Mouse (Mus musculus) v-Abl transformed pro-B cells (cell line): ENCODE measurements around the gene Trio.

Experiments used
- in situ Hi-C, 2 experiments: fragments of 400-800 bp; cut with MboI; formaldehyde crosslinking; loops; one replicate each; pipeline ENCODE4 v1.15.1; 2025; ENCODE audit not compliant: unreplicated experiment in 2 of 2

Trio gene

GRCm38 (mm10) chr15:27892029-27892428, 133.6 kb downstream of the Trio start:
- in situ Hi-C loops = no loop called here

GRCm38 (mm10) chr15:27890666-27891065, 135.0 kb downstream of the Trio start:
- in situ Hi-C loops = no loop called here

DNA sequence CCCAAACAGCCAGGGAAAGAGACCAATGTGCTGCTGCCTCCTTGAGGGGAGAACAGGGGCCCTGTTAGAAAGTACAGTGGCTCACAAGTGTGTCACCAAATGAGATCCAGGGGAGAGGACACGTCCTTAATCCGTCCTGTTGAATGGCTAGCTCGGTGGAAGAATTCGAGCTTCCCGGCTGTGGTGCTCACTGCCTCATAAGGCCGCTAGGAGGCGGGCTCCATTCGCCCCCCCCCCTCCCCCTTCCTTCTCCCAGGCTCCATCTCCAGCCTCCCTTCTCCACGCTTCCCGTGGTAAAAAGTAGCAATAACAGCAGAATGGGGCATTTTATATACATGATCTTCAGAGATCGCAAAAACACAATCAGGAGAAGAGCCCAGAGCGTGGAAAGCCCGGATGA, 137.5 kb downstream of the Trio start:
- in situ Hi-C loops = no loop called here

DNA sequence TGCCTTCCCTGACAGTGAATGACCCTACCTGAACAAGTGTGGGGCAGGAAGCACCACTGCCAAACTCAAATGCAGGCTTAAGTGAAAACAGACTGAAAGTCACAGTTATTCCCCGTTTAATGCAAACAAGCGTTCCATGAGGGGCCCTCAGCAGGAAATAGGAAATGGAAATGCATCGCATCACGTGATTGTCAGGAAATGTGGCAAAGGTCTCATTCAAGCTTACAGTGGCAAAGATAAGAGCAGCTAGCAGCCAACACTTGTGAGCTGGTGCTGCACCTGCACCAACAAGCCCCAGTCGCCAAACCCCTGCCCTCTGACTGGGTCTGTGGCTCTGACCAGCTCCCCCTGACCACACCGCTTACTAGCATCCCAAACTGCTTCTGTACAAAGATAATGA, 138.7 kb downstream of the Trio start:
- in situ Hi-C loops = no loop called here

GRCm38 (mm10) chr15:27884347-27885250, 141.0 kb downstream of the Trio start:
- in situ Hi-C loops = no loop called here

- in situ Hi-C loops = no loop called here
Measured at GRCm38 (mm10) chr15:27883881-27884280, 141.8 kb downstream of the Trio start.

DNA sequence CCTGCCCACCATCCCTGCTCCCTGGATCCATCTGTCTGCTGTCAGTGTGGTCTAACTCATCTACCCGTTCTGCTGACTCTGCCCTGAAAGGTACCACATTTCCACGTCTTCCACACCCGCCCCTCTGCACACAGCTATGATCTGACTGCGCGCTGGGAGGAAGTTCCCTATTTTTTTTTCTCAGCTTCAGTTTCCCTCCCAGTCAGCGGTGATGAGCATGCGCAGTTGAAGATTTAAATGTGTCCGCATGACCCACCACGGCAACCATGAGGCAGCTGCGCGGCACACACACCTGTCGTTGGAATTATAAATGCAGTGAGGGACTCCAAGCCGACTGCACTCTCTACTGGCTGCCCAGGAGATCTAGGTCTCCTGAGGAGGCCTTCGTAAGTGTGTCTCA, 142.8 kb downstream of the Trio start:
- in situ Hi-C loops = no loop called here

GRCm38 (mm10) chr15:27877831-27878230, 147.8 kb downstream of the Trio start:
- in situ Hi-C loops = no loop called here

DNA sequence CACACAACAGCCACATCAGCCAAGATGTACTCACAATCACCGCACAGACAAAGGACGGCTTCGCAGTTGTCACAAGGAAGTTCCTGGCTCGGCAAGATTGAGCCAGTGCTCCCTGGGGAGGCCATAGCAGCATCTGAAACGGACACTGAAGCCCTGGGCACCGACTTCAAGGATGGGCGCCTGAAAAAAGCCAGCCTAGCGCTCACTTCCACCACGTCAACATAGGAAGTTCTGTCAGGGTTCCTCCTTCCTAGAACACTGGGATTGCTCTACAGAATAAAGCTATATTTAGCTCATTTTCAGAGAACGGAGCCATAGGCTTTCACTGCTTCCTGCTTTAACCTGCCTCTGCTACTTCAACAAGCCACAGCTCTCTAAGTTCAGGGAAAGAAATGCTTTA, 149.3 kb downstream of the Trio start:
- in situ Hi-C loops = no loop called here

DNA sequence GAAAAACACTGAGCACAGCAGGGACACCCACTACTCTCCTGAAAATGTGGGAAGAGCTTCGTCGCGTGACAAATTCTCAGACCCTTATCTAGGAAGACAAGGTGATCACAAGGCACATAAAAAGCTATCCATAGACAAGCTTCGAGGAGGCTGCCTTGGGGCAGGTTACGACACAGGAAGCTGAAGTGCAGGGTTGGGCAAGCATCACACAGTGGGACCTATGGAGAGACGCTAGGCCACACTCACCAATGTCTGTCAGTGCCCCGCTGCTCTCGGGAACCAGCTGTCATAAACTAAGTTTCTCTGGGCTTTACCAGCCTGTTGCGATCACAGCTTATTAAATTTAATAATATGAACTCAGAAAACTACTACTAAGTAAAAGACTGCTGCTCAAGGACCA, 149.9 kb downstream of the Trio start:
- in situ Hi-C loops = no loop called here

DNA sequence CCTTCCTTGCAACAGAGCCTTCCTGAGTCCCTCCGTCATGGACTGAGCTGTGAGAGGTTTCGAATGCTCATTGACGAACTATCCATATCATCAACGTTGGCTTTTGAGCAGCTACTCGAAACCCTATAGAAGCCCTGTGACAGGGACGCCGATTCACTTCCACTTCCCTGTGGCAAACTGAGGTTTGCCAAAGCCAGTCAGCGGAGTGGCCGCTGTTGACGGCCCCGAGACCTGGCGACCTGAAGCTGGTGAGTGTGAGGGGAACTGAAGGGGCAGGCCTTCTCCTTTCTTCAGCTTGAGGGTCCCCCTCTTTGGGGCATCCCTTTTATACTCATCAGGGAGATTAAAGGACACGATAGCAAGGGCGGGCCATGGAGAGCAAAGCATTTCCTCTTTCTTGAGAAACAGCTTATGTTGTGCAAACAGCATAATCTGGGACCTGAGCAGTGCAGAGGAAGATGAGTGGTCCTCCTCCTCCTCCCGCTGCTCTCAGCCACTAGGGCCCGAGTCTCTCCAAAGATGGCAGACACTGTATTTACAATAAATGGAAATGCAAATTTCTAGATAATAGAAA, 151.8 kb downstream of the Trio start:
- in situ Hi-C loops = loop anchor here in 1 of 2 experiments (25.0 kb wide), 1 partner anchor 1887 kb away; the partner anchor contains the start of gene Zfp622

DNA sequence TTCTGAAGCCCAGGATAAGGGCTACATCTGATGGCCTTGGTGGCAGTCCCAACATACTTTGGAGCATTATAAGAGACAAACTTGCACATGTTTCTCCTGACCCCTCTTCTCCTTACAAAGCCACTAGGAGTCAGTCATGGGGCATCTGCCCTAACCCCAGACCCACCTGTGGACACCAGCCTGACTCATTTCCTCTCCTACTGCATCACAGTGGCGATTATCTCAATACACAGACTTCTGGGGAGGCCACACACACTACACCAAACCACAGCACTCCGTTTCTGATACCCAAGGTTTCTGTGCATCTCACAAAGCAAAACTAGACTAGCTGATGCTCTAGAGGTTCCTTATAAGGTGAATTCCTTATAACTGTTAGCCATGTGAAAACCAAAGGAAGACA, 153.4 kb downstream of the Trio start:
- in situ Hi-C loops = loop anchor here in 1 of 2 experiments (25.0 kb wide), 1 partner anchor 1885 kb away; the partner anchor contains the start of gene Zfp622

GRCm38 (mm10) chr15:27871708-27872107, 153.9 kb downstream of the Trio start:
- in situ Hi-C loops = loop anchor here in 1 of 2 experiments (25.0 kb wide), 1 partner anchor 1884 kb away; the partner anchor contains the start of gene Zfp622

- in situ Hi-C loops = loop anchor here in 1 of 2 experiments (25.0 kb wide), 1 partner anchor 1884 kb away; the partner anchor contains the start of gene Zfp622
Measured at GRCm38 (mm10) chr15:27871260-27871659, 154.4 kb downstream of the Trio start.

GRCm38 (mm10) chr15:27869001-27869400, 156.6 kb downstream of the Trio start:
- in situ Hi-C loops = loop anchor here in 1 of 2 experiments (25.0 kb wide), 1 partner anchor 1882 kb away; the partner anchor contains the start of gene Zfp622

GRCm38 (mm10) chr15:27867831-27868230, 157.8 kb downstream of the Trio start:
- in situ Hi-C loops = loop anchor here in 1 of 2 experiments (25.0 kb wide), 1 partner anchor 1881 kb away; the partner anchor contains the start of gene Zfp622

DNA sequence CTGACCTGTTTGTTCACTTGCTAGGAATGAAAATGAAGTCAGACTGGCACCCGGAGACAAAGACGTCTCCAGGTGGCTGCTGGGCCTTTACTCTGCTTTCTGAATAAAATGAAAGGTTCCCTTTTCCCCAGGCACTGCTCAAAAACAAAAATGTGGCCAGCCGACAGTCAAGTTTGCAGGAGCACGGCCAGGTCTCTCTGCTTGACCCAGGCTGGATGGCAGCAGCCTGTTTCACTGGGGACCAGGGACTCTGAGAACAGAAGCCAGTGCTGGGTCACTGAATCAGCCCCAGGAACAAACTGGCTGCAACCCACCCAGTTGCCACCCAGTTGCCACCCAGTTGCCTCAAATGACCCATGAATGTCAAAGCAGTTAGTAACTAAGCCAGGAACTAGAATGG, 159.2 kb downstream of the Trio start:
- in situ Hi-C loops = loop anchor here in 1 of 2 experiments (25.0 kb wide), 1 partner anchor 1879 kb away; the partner anchor contains the start of gene Zfp622

- in situ Hi-C loops = loop anchor here in 1 of 2 experiments (25.0 kb wide), 1 partner anchor 1879 kb away; the partner anchor contains the start of gene Zfp622
Measured at GRCm38 (mm10) chr15:27866053-27866452, 159.6 kb downstream of the Trio start.

DNA sequence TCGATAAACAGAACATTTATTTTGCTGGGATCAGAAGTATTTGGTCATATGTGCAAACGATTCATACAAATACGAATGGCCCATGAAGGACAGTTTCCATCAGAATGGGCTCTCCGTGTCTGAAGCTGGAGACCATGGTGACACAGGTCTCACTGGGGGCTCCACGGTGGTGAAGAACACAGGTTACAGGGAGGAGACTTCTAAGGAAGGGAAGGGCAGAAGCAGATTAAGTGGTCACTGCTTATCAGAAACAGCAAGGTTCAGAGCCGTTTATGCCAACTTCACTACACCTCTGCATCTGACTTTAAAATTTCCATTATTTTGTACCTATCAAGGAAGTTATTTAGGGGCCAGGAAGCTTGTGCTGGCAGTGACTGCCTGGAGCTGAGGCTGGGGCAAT, 161.3 kb downstream of the Trio start:
- in situ Hi-C loops = loop anchor here in 1 of 2 experiments (25.0 kb wide), 1 partner anchor 1877 kb away; the partner anchor contains the start of gene Zfp622

DNA sequence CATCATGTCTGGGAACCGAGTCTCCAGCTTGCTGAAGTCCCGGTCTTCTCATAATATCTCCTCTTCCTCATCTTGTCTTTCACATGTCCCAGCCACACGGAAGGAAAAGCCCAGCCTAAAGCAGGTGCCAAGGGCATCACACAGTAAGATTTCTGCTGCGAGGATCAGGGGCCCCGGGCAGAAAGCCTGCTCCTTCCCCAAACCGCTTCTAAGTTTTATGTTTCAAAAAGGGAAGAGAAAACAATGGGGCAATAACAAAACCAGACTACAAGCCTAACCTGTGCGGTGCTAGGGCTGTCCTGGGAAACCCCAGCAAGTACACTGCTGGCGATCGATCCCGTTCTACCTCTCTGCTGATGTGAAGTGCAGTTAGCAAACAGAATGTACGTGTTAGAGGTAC, 162.7 kb downstream of the Trio start:
- in situ Hi-C loops = loop anchor here in 1 of 2 experiments (25.0 kb wide), 1 partner anchor 1876 kb away; the partner anchor contains the start of gene Zfp622

DNA sequence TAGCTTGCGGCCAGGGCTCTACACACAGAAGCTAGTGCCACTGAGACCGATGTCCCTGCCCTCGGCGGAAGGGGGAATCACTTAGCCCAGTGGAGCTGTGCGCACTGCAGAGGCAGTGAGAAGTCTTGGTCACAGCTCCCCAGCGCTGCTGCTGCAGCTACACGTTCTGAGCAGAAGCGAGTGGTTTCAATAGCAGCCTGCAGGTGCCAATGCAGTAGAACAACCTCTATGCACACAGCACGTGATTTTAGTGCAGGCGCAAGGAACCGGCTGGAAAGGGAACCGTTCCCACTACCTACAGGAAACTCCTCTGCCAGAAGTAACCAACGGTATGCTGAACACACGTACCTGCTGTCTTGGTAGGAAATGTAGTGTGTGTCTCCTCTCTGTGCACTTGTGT, 165.2 kb downstream of the Trio start:
- in situ Hi-C loops = loop anchor here in 1 of 2 experiments (25.0 kb wide), 1 partner anchor 1873 kb away; the partner anchor contains the start of gene Zfp622
